Mouse (Mus musculus) embryonic facial prominence, embryonic 15.5 days (tissue): Measurements from ENCODE around the gene Bcat1. TPM values are rescaled to one million over a fixed set of nuclear protein-coding genes. Genes with fewer than 3 reads are reported as not detected.

Experiments used
- ATAC-seq: fragments of 200-750 bp; cut with Nextera tagmentation; 2 replicates; pipeline ENCODE4 v1.8.0; 2017; ENCODE audit warnings: low read depth, moderate TSS enrichment; ENCODE audit not compliant: insufficient number of reproducible peaks, low FRiP score, low TSS enrichment
- H3K27ac ChIP-seq: fragments of 300-500 bp; sonication (generic); replicated peaks from 2 replicates; pipeline ENCODE4 v1.5.1; 2015; ENCODE audit warnings: mild to moderate bottlenecking, inconsistent platforms
- H3K27me3 ChIP-seq: fragments of 300-500 bp; sonication (generic); 2 replicates; pipeline ENCODE4 v1.6.1; 2015; ENCODE audit warnings: inconsistent platforms
- H3K36me3 ChIP-seq: fragments of 300-500 bp; sonication (generic); 2 replicates; pipeline ENCODE4 v1.6.1; 2015; ENCODE audit warnings: mild to moderate bottlenecking, inconsistent platforms
- H3K4me1 ChIP-seq: fragments of 300-500 bp; sonication (generic); 2 replicates; pipeline ENCODE4 v1.6.1; 2015; ENCODE audit warnings: inconsistent platforms
- H3K4me2 ChIP-seq: fragments of 300-500 bp; sonication (generic); replicated peaks from 2 replicates; pipeline ENCODE4 v1.6.1; 2015; ENCODE audit warnings: mild to moderate bottlenecking, inconsistent platforms
- H3K4me3 ChIP-seq: fragments of 300-500 bp; sonication (generic); replicated peaks from 2 replicates; pipeline ENCODE4 v1.5.1; 2015; ENCODE audit warnings: mild to moderate bottlenecking, inconsistent platforms
- H3K9ac ChIP-seq: fragments of 300-500 bp; sonication (generic); 2 replicates; pipeline ENCODE4 v1.6.1; 2015; ENCODE audit warnings: inconsistent platforms
- H3K9me3 ChIP-seq: fragments of 300-500 bp; sonication (generic); replicated peaks from 2 replicates; pipeline ENCODE4 v1.6.1; 2016; ENCODE audit warnings: inconsistent platforms
- WGBS: fragments of 180-500 bp; shearing (Covaris S2); methylation state at CpG from one replicate; pipeline ENCODE4 v1.1.7; 2015; 5-methylcytosine and 5-hydroxymethylcytosine counted together
- polyA plus RNA-seq: library from polyadenylated mRNA; unstranded; fragments of >200 nt; fragmentation: Nextera tagmentation; extraction: Ambion mirVana; gene quantifications from 2 replicates; pipeline ENCODE4 v1.2.1, GENCODE M21; 2015

Bcat1 gene
- polyA plus RNA-seq, 1 experiment from 2014 or later: 22.7 TPM

DNA sequence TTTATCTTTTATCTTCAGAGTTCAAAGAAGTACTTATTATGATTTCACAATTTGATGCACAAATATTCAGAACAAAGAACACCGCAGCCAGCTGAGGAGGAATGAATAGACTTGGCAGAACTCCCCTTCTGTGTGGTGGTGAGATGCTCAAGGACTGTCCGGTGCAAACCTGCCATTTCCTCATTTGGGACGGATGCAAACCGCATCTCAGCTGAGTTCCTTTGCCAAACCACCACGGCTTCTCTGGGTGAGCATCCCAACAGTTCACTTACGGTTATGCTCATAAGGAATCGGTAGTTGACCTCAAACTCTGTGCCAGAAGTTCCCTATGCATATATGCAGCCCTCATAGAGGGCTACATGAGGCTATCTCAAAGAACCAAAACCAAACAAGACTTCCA lies 6.6 kb downstream of the Bcat1 start:
- Histone ChIP-seq H3K9ac (no peak overlapping the region), H3K4me2 (no peak overlapping the region), H3K4me1 (no peaks in the 10 kb centered on the region), H3K36me3 (no peaks in the 10 kb centered on the region), H3K4me3 (no peak overlapping the region), H3K27ac (no peak overlapping the region), H3K9me3 (no peaks in the 10 kb centered on the region), H3K27me3 (peaks cover 5% of the 10 kb centered on the region)
- 87% methylated on average over 7 of the region's 7 CpGs for WGBS
- ATAC-seq: no peak

DNA sequence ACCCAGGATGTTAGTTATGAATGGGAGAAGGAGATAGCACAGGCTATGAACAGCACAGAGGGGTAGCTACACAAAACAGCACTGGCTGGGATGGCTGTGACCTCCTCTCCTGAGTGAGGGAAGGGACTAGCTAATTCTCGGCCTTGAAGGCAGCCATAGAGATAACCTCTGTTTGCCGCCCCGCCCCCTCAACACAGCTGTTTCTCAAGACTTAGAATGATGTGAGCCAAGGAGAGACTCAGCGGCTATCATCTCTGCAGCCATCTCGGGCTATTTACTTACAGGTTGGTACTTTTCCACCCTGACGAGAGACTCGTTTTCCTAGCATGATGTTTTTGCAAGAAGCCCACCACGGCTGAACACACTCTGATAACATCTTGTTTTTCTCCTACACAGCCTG lies 8.3 kb downstream of the Bcat1 start:
- WGBS: 79% methylated on average over 8 of the region's 8 CpGs
- H3K27me3 ChIP-seq: no peaks in the 10 kb centered on the region
- H3K4me3 ChIP-seq: no peak overlapping the region
- H3K9me3 ChIP-seq: no peaks in the 10 kb centered on the region
- no peaks in the 10 kb centered on the region for H3K36me3 ChIP-seq
- no peak overlapping the region for H3K9ac ChIP-seq
- H3K4me1 ChIP-seq: no peaks in the 10 kb centered on the region
- no peak; the same call in 1 of the 2 replicates for ATAC-seq
- no peak overlapping the region for H3K4me2 ChIP-seq
- no peak overlapping the region for H3K27ac ChIP-seq

DNA sequence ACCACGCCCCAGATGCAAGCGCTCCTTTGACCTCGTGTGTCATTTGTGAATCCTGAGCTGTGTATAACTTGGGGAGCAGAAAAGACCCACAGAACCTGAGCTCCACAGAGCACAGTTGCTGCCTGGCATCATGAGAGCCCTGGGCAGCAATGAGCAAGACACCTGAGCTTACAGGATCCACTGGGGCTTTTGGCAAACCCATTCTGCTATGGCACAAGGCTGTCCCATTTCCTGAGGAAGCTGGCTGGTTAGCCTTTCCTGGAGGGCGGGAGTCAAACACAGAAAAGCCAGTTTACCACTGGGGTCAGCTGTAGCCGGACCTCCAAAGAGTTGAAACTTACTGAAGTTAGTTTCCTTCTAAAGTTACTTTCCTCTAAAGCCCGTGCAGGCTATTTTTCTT lies 9.6 kb downstream of the Bcat1 start:
- Histone ChIP-seq H3K27me3 (no peaks in the 10 kb centered on the region), H3K4me2 (no peak overlapping the region), H3K9me3 (no peaks in the 10 kb centered on the region), H3K36me3 (no peaks in the 10 kb centered on the region), H3K4me3 (no peak overlapping the region), H3K4me1 (no peaks in the 10 kb centered on the region), H3K9ac (no peak overlapping the region), H3K27ac (no peak overlapping the region)
- ATAC-seq: no peak
- 71% methylated on average over 6 of the region's 6 CpGs for WGBS

- Histone ChIP-seq H3K27me3 (no peaks in the 10 kb centered on the region), H3K36me3 (no peaks in the 10 kb centered on the region), H3K9ac (no peak overlapping the region), H3K27ac (no peak overlapping the region), H3K9me3 (no peaks in the 10 kb centered on the region), H3K4me2 (no peak overlapping the region), H3K4me3 (no peak overlapping the region), H3K4me1 (no peaks in the 10 kb centered on the region)
- 84% methylated on average over 4 of the region's 4 CpGs for WGBS
- ATAC-seq: peak; percentile 24; the same call in 1 of the 2 replicates
These were observed 10.6 kb downstream of the Bcat1 start for GRCm38 (mm10) chr6:145065301-145065845.

- Histone ChIP-seq H3K9ac (no peak overlapping the region), H3K27ac (no peak overlapping the region), H3K4me2 (no peak overlapping the region), H3K27me3 (no peaks in the 10 kb centered on the region), H3K4me1 (no peaks in the 10 kb centered on the region), H3K36me3 (no peaks in the 10 kb centered on the region), H3K4me3 (no peak overlapping the region), H3K9me3 (no peaks in the 10 kb centered on the region)
- 36% methylated on average over 1 of the region's 1 CpGs for WGBS
- no peak for ATAC-seq
These were observed 11.9 kb downstream of the Bcat1 start for GRCm38 (mm10) chr6:145064104-145064503.

- WGBS: 55% methylated on average over 5 of the region's 5 CpGs
- H3K36me3 ChIP-seq: no peaks in the 10 kb centered on the region
- no peak overlapping the region for H3K27ac ChIP-seq
- H3K27me3 ChIP-seq: no peaks in the 10 kb centered on the region
- ATAC-seq: no peak
- H3K4me1 ChIP-seq: no peaks in the 10 kb centered on the region
- no peak overlapping the region for H3K4me3 ChIP-seq
- H3K9ac ChIP-seq: no peak overlapping the region
- no peak overlapping the region for H3K4me2 ChIP-seq
- no peaks in the 10 kb centered on the region for H3K9me3 ChIP-seq
These were observed 12.6 kb downstream of the Bcat1 start for GRCm38 (mm10) chr6:145063212-145063868.

DNA sequence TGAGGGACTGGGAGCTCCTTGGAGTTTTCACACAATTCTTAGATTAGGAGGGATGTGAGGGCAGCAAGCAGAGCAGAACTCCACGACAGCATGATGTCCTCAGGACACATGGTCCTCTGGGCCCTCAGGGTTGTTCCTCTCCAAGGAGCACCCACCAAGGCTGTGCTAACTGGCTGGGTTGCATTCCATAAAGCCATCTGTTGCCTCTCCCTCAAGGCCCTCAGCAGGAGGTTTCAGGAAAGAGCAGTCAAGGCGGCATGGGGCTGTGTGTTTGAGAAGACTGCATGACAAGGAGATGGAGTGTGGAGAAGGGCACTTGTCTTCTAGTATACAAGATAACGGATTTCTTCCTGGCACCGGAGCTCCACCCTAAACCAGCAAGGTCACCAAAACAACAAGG lies 13.2 kb downstream of the Bcat1 start:
- Histone ChIP-seq H3K4me1 (no peaks in the 10 kb centered on the region), H3K4me2 (no peak overlapping the region), H3K9me3 (no peaks in the 10 kb centered on the region), H3K36me3 (no peaks in the 10 kb centered on the region), H3K27me3 (no peaks in the 10 kb centered on the region), H3K4me3 (no peak overlapping the region), H3K27ac (no peak overlapping the region), H3K9ac (no peak overlapping the region)
- WGBS: 64% methylated on average over 4 of the region's 4 CpGs
- ATAC-seq: no peak

GRCm38 (mm10) chr6:145061361-145061760 lies 14.6 kb downstream of the Bcat1 start:
- Histone ChIP-seq H3K36me3 (no peaks in the 10 kb centered on the region), H3K4me2 (no peak overlapping the region), H3K9ac (no peak overlapping the region), H3K27me3 (no peaks in the 10 kb centered on the region), H3K4me3 (no peak overlapping the region), H3K9me3 (no peaks in the 10 kb centered on the region), H3K4me1 (no peaks in the 10 kb centered on the region), H3K27ac (no peak overlapping the region)
- 88% methylated on average over 1 of the region's 1 CpGs for WGBS
- no peak for ATAC-seq

DNA sequence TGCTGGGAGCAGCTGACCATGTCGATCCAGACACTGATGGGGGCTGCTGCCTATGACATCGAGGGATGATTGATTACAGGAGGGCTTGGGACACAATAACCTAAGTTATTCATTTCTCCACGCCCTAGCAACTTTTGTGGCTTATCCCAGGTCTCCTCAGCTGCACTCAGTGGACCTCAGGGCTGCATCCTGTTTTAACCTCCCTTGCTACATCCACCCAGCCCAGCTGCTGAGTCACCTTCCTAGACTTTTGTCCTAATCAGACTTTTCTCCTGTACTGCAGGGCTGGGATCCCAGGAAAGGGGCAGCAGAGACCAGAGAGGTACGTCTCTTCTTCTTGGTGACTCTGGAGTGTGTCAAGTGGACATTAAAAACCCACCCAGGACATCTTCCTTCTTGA lies 19.9 kb downstream of the Bcat1 start:
- Histone ChIP-seq H3K4me3 (no peak overlapping the region), H3K36me3 (no peaks in the 10 kb centered on the region), H3K27ac (no peak overlapping the region), H3K4me2 (no peak overlapping the region), H3K4me1 (no peaks in the 10 kb centered on the region), H3K9ac (no peak overlapping the region), H3K9me3 (no peaks in the 10 kb centered on the region), H3K27me3 (no peaks in the 10 kb centered on the region)
- no peak for ATAC-seq
- 87% methylated on average over 4 of the region's 4 CpGs for WGBS

DNA sequence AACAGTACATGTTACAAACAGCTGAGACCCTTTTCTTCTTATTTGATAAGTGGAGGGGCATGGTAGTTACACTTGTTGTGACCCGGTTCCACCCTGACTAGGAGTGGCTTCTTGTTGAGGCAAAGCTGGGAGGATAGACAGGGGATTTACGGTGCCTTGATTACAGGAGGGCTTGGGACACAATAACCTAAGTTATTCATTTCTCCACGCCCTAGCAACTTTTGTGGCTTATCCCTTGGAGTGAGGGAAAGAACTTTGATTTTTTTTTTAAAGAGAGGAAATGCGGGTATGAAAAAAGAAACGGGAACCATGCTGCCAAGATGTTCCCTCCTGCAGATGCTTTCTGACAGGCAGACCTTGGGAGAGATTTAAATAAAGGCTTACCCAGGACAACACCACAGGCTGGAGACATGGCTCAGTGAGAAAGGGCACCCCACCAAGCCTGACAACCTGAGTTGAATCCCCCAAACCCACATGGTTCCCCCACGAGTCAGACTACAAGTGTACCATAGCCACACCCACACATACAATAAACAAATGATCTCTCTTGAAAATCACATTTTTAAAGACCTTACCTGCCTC lies 20.6 kb downstream of the Bcat1 start:
- Histone ChIP-seq H3K9ac (no peak overlapping the region), H3K36me3 (no peaks in the 10 kb centered on the region), H3K4me3 (no peak overlapping the region), H3K4me1 (no peaks in the 10 kb centered on the region), H3K27me3 (0 out of 2 replicates have a peak, but pooled peaks cover 2% of the 10 kb centered on the region), H3K9me3 (no peaks in the 10 kb centered on the region), H3K27ac (no peak overlapping the region), H3K4me2 (no peak overlapping the region)
- WGBS: 45% methylated on average over 6 of the region's 6 CpGs
- ATAC-seq: no peak

DNA sequence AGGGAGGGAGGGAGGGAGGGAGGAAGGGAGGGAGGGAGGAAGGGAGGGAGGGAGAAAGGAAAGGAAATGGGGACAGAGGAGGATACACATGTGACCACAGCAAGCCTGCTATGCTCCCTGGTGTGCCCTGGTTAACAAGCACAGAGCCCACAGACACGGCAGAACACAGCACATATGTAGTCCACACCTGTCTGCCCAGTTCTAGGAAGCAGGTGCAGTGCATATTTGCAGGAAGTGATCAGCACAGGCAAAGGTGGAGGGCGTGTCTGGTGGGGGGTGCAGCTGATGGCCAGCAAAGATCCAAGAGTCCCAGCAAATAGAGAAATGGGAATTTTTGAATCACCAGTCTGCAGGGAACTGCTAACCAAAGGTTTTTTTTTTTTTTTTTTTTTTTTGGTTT lies 23.3 kb downstream of the Bcat1 start:
- no peaks in the 10 kb centered on the region for H3K9me3 ChIP-seq
- peaks cover 24% of the 10 kb centered on the region for H3K27me3 ChIP-seq
- H3K4me2 ChIP-seq: no peak overlapping the region
- no peak overlapping the region for H3K4me3 ChIP-seq
- H3K27ac ChIP-seq: no peak overlapping the region
- 75% methylated on average over 2 of the region's 2 CpGs for WGBS
- no peak overlapping the region for H3K9ac ChIP-seq
- H3K36me3 ChIP-seq: no peaks in the 10 kb centered on the region
- no peak for ATAC-seq
- H3K4me1 ChIP-seq: peaks cover 12% of the 10 kb centered on the region

- H3K4me1 ChIP-seq: peaks cover 25% of the 10 kb centered on the region
- no peaks in the 10 kb centered on the region for H3K36me3 ChIP-seq
- H3K4me2 ChIP-seq: no peak overlapping the region
- no peaks in the 10 kb centered on the region for H3K9me3 ChIP-seq
- ATAC-seq: no peak
- peaks cover 27% of the 10 kb centered on the region for H3K27me3 ChIP-seq
- no peak overlapping the region for H3K9ac ChIP-seq
- H3K27ac ChIP-seq: no peak overlapping the region
- no peak overlapping the region for H3K4me3 ChIP-seq
- WGBS: 63% methylated on average over 3 of the region's 3 CpGs
These were observed 25.1 kb downstream of the Bcat1 start for GRCm38 (mm10) chr6:145050899-145051298.
